Mouse (Mus musculus): Measurements from ENCODE around the gene Arl16. TPM values are rescaled to one million over a fixed set of nuclear protein-coding genes. Genes with fewer than 3 reads are reported as not detected.

Gene Arl16
- polyA plus RNA-seq, 1 experiment from 2014 or later, result 65.5 TPM

DNA sequence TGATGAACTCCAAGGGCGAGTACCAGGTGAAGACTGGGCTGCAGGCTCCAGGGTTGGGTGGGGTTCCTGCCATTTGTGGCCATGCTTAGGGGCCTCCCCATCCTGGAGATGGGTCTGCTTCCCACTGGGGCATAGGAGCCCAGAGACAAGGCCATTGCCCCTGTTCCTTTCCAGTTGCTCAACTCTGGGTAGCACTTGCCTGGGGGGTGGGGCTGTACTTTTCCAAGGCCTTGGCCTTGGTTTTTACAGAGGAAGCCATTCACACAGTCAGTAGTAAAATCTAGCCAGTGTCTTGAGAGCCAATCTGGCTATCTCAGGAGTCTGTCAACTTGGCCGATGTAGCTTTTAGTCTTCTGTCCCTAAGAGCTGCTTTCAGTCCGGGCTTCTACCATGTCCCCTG is 30.0 kb upstream of the Arl16 start:
- Histone ChIP-seq H3K27ac (ENCODE audit: low read depth, low read length) (no peak overlapping the region), H3K4me3 (ENCODE audit: low read depth, low read length) (no peak overlapping the region), H3K9ac (replicated peaks; ENCODE audit: low read depth, low read length) (no peak overlapping the region), H3K27me3 (ENCODE audit: control insufficient read depth, insufficient read depth, low read length) (no peaks in the 10 kb centered on the region), H3K9me3 (ENCODE audit: control insufficient read depth, low read length) (no peaks in the 10 kb centered on the region), H3K4me2 (ENCODE audit: low read depth, low read length) (no peak overlapping the region), H3K4me1 (ENCODE audit: control insufficient read depth, insufficient read depth, low read length) (peaks cover 13% of the 10 kb centered on the region), H3K36me3 (ENCODE audit: control insufficient read depth, insufficient read depth, low read length) (peaks cover 23% of the 10 kb centered on the region)
- no peak for ATAC-seq (ENCODE audit: low read depth)
- 90% methylated on average over 3 of the region's 3 CpGs for WGBS

DNA sequence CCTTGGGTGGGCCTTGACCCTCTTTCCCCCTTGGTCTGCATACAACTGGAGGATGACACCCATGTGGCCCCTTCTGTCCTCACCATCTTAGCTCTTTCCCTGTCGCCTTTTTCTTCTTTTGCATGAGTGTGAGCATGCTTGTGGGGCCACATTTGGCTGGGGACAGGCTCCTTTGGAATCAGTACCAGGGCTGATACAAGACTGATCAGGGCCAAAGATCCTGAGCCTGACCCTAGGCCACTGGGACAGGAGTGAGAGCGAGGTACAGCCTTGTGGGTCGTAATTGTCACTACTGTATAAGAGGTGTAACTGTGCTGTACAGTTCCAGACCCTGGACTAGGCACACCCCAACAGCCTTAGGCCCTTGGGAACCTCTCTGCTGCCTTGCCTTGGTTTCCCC is 26.5 kb upstream of the Arl16 start:
- 91% methylated on average over 3 of the region's 3 CpGs for WGBS
- Histone ChIP-seq H3K9me3 (ENCODE audit: control insufficient read depth, low read length) (no peaks in the 10 kb centered on the region), H3K9ac (replicated peaks; ENCODE audit: low read depth, low read length) (no peak overlapping the region), H3K4me3 (ENCODE audit: low read depth, low read length) (no peak overlapping the region), H3K4me2 (ENCODE audit: low read depth, low read length) (peak overlapping the region; percentile 95; the same call in 1 of the 2 replicates), H3K27me3 (ENCODE audit: control insufficient read depth, insufficient read depth, low read length) (no peaks in the 10 kb centered on the region), H3K27ac (ENCODE audit: low read depth, low read length) (no peak overlapping the region), H3K4me1 (ENCODE audit: control insufficient read depth, insufficient read depth, low read length) (peaks cover 25% of the 10 kb centered on the region), H3K36me3 (ENCODE audit: control insufficient read depth, insufficient read depth, low read length) (peaks cover 24% of the 10 kb centered on the region)
- no peak for ATAC-seq (ENCODE audit: low read depth)

DNA sequence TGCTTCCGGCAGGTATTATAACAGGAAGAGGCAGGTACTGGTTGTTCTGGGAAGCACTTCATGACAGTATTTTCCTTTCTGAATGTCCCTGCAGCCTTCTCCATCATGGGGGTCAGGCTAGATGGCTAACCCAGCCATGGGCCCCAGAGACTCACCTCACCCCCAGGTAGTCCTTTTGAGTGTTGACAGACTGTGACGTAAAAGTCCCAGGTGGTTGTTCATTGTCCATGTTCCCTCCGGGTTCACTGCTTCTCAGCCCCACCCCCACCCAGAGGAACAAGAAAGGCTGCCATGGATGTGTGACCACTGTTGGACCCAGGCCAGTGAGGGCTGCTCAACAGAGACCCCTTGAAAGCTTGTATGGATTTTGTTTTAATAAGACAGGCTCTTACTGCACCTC is 25.9 kb upstream of the Arl16 start:
- Histone ChIP-seq H3K27me3 (ENCODE audit: control insufficient read depth, insufficient read depth, low read length) (no peaks in the 10 kb centered on the region), H3K9me3 (ENCODE audit: control insufficient read depth, low read length) (no peaks in the 10 kb centered on the region), H3K36me3 (ENCODE audit: control insufficient read depth, insufficient read depth, low read length) (peaks cover 30% of the 10 kb centered on the region), H3K9ac (replicated peaks; ENCODE audit: low read depth, low read length) (peak overlapping the region; percentile 81; the same call in 1 of the 2 replicates), H3K4me2 (ENCODE audit: low read depth, low read length) (peak overlapping the region; percentile 95), H3K27ac (ENCODE audit: low read depth, low read length) (peak overlapping the region; percentile 36; the same call in 1 of the 2 replicates), H3K4me1 (ENCODE audit: control insufficient read depth, insufficient read depth, low read length) (peaks cover 25% of the 10 kb centered on the region), H3K4me3 (ENCODE audit: low read depth, low read length) (peak overlapping the region; percentile 89; the same call in 1 of the 2 replicates)
- 55% methylated on average over 3 of the region's 3 CpGs for WGBS
- no peak for ATAC-seq (ENCODE audit: low read depth)

DNA sequence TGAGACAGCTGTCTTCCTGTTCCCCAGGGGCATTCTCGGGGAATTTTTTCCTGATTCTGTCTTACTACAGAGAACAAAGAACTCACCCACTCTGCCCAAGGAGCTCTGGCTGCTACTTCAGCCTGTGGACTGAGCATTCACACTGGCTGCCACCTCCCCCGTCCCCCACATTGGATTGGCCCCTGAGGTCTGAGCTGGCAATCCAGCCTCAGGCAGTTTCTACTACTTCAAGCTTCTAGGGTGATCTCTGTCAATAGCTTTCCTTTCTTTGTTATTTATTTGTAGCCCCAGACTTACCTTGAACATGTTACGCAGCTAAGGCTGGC is 25.4 kb upstream of the Arl16 start:
- Histone ChIP-seq H3K4me2 (ENCODE audit: low read depth, low read length) (peak overlapping the region; percentile 95), H3K4me3 (ENCODE audit: low read depth, low read length) (peak overlapping the region; percentile 89), H3K27me3 (ENCODE audit: control insufficient read depth, insufficient read depth, low read length) (no peaks in the 10 kb centered on the region), H3K27ac (ENCODE audit: low read depth, low read length) (peak overlapping the region; percentile 36; the same call in 1 of the 2 replicates), H3K9ac (replicated peaks; ENCODE audit: low read depth, low read length) (peak overlapping the region; percentile 81; the same call in 1 of the 2 replicates), H3K36me3 (ENCODE audit: control insufficient read depth, insufficient read depth, low read length) (peaks cover 35% of the 10 kb centered on the region), H3K4me1 (ENCODE audit: control insufficient read depth, insufficient read depth, low read length) (peaks cover 25% of the 10 kb centered on the region), H3K9me3 (ENCODE audit: control insufficient read depth, low read length) (no peaks in the 10 kb centered on the region)
- WGBS, result 25% methylated on average over 3 of the region's 3 CpGs
- ATAC-seq (ENCODE audit: low read depth), result no peak

DNA sequence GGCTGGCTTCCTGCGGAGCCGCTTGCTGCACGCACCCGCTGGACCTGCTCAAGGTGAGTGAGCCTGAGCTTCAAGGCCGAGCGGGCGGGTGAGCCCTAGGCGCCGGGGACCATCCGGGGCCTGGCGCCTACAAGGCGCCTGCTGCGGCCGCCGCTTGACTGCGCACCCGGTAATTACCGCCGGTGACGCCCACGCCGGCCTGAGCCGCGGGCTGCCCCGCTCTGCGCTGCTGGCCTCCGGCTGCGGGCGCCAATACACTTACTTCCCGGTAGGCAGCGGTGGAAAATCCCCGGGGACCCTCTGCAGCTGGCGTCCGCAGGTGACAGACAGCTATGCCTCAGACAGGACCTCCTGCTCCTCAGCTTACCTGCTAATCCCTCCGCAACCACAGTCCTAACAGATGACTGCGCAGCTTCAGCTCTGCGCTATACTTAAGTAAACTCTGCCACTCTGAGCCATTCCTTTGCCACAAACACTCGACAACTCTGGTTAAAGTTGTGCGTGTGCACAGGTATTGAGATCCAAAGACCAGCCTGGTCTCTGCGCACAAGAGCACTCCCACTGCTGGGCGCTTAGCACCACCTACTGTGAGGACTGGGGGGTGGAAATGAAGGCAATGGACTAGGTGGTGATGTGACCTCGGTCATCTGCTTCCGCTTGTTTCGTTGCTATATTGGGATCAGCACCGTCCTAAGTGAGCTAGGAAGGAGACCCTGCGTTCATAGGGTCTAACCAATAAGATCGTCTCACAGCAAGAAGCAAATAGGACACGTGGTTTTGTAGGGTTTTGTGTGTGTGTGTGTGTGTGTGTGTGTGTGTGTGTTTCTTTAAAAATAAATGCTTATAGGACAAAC is 24.8 kb upstream of the Arl16 start:
- Histone ChIP-seq H3K27ac (ENCODE audit: low read depth, low read length) (peak overlapping the region; percentile 60), H3K4me3 (ENCODE audit: low read depth, low read length) (peak overlapping the region; percentile 89), H3K9me3 (ENCODE audit: control insufficient read depth, low read length) (no peaks in the 10 kb centered on the region), H3K4me2 (ENCODE audit: low read depth, low read length) (peak overlapping the region; percentile 95), H3K9ac (replicated peaks; ENCODE audit: low read depth, low read length) (peak overlapping the region; percentile 81), H3K4me1 (ENCODE audit: control insufficient read depth, insufficient read depth, low read length) (peaks cover 25% of the 10 kb centered on the region), H3K36me3 (ENCODE audit: control insufficient read depth, insufficient read depth, low read length) (peaks cover 41% of the 10 kb centered on the region), H3K27me3 (ENCODE audit: control insufficient read depth, insufficient read depth, low read length) (no peaks in the 10 kb centered on the region)
- WGBS, result under 1% methylated on average over 46 of the region's 48 CpGs
- ATAC-seq (ENCODE audit: low read depth), result peak; percentile 52

DNA sequence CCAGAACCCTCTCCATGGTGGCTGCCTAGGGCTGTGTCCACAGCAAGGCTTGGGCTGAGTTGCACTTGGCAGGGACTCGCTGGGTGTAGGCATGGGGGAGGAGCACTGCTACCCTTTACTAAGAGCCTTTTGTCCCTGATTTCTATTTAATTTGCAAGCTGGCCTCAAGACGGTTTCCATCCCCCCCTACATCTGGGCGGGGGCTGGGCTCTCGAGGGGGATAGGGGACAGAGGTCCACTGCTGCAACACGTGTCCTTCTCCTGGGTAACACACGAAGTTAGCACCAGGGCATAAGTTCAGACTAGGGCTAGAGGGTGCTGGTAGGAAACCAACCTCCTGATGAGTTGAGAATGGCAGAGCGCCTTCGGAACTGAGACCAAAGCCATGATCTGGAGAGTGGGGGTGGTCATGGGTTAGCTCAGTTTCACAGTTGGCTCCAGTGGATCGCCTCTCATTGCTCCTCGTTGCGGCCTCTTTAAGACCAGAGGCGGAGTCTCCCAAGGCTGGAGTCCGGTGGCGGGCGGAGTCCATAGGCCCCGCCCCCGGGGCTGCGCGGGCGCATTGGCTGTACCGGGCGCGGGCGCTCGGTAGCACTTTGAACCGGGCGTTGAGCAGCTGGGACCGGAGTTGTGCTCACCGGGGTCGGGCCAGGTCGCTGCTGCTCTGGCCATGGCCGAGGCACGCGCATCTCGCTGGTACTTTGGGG is 24.1 kb upstream of the Arl16 start, which contains the start of gene Slc25a10:
TSS of gene Slc25a10 (plus strand) at position 524 of the 707 bp plus-strand sequence.
- Histone ChIP-seq H3K36me3 (ENCODE audit: control insufficient read depth, insufficient read depth, low read length) (peaks cover 45% of the 10 kb centered on the region), H3K4me1 (ENCODE audit: control insufficient read depth, insufficient read depth, low read length) (peaks cover 25% of the 10 kb centered on the region), H3K27me3 (ENCODE audit: control insufficient read depth, insufficient read depth, low read length) (no peaks in the 10 kb centered on the region), H3K4me2 (ENCODE audit: low read depth, low read length) (peak within 1 kb of the TSS; percentile 95), H3K4me3 (ENCODE audit: low read depth, low read length) (peak within 1 kb of the TSS; percentile 89), H3K9me3 (ENCODE audit: control insufficient read depth, low read length) (no peaks in the 10 kb centered on the region), H3K27ac (ENCODE audit: low read depth, low read length) (peak within 1 kb of the TSS; percentile 60), H3K9ac (replicated peaks; ENCODE audit: low read depth, low read length) (peak within 1 kb of the TSS; percentile 81)
- 0% methylated on average over 35 of the region's 35 CpGs for whole genome bisulfite sequencing
- ATAC-seq (ENCODE audit: low read depth), result peak; percentile 84

DNA sequence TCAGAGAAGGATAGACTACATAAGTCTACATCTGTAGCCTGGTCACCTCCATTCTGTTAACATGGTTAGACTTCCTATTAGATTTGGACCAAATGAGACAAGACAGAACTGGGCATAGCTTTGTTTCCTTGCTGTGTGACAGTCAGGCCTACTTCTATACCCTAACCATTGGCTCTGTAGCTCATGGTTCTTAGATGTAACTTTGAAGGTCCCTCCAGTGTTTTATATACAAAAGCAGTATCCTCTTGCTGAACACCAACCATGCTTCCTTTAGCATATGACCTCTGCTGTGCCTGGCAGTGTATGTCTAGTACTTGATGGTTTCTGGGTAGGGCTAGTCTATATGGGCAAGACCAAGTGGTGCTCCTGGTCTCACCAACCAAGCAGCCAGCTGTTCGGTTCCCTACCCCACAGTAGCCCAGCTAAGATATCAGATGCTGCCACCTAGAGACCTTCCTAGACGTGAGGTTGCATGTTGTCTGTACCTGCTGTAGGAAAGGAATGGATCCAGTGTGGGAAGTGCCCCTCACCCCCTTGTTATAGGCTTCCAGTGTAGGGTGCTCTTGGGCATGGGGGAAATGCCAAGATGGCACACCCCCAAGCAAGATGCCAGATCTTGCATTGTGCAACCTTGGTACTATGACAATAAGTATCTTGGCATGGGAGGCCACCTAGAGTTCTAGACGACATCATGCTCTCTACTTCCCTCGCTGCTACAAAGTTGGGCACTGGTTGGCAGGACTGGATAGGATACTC is 23.1 kb upstream of the Arl16 start:
- H3K4me3 ChIP-seq (ENCODE audit: low read depth, low read length), result no peak overlapping the region
- H3K9me3 ChIP-seq (ENCODE audit: control insufficient read depth, low read length), result no peaks in the 10 kb centered on the region
- H3K4me2 ChIP-seq (ENCODE audit: low read depth, low read length), result peak overlapping the region; percentile 95; the same call in 1 of the 2 replicates
- peaks cover 38% of the 10 kb centered on the region for H3K36me3 ChIP-seq (ENCODE audit: control insufficient read depth, insufficient read depth, low read length)
- 42% methylated on average over 4 of the region's 4 CpGs for WGBS
- no peaks in the 10 kb centered on the region for H3K27me3 ChIP-seq (ENCODE audit: control insufficient read depth, insufficient read depth, low read length)
- H3K9ac ChIP-seq (replicated peaks; ENCODE audit: low read depth, low read length), result no peak overlapping the region
- no peak for ATAC-seq (ENCODE audit: low read depth)
- no peak overlapping the region for H3K27ac ChIP-seq (ENCODE audit: low read depth, low read length)
- peaks cover 29% of the 10 kb centered on the region for H3K4me1 ChIP-seq (ENCODE audit: control insufficient read depth, insufficient read depth, low read length)

DNA sequence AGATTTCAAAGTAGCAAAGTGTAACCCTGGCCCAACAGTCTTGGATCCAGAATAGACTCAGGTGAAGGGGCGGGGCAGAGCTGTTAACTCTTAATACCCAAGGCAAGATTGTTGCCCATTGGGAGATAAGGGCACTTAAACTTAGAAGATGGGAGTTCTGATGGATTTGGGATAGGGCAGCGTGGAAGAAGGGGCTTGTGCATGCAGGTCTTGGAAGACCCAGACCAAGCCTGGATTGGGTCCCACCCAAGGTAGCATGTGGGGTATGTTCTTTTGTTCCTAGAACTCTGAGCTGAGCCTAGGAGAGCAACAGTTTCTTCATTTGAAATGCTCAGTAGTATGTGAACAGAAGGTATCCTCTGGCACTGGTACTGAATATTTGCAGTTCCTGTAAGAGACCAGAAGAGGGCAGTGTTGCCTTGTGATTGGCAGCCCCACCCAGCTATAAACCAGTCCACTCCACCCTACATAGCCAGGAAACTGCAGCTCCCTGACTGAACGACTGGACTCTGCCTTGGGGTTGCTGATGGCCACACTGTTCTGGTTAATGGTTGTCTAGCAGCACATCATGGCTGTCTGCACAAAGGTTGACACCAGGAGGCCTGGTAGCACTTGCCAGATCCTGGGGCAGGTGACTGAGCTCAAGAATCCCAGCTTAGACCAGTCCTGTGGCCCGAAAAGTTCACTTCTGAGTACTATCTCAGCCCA is 21.8 kb upstream of the Arl16 start:
- no peak overlapping the region for H3K4me2 ChIP-seq (ENCODE audit: low read depth, low read length)
- no peak overlapping the region for H3K9ac ChIP-seq (replicated peaks; ENCODE audit: low read depth, low read length)
- no peak; the same call in 1 of the 2 replicates for ATAC-seq (ENCODE audit: low read depth)
- WGBS, result 68% methylated on average over 4 of the region's 4 CpGs
- no peaks in the 10 kb centered on the region for H3K27me3 ChIP-seq (ENCODE audit: control insufficient read depth, insufficient read depth, low read length)
- no peaks in the 10 kb centered on the region for H3K9me3 ChIP-seq (ENCODE audit: control insufficient read depth, low read length)
- no peak overlapping the region for H3K4me3 ChIP-seq (ENCODE audit: low read depth, low read length)
- H3K27ac ChIP-seq (ENCODE audit: low read depth, low read length), result no peak overlapping the region
- peaks cover 28% of the 10 kb centered on the region for H3K36me3 ChIP-seq (ENCODE audit: control insufficient read depth, insufficient read depth, low read length)
- peaks cover 34% of the 10 kb centered on the region for H3K4me1 ChIP-seq (ENCODE audit: control insufficient read depth, insufficient read depth, low read length)

Measured in neural tube, embryonic 14.5 days (tissue).